Mouse (Mus musculus): ENCODE data around the gene Sertad2. TPM values are rescaled to one million over a fixed set of nuclear protein-coding genes. Genes with fewer than 3 reads are reported as not detected.

Sertad2 gene
- polyA plus RNA-seq, 1 experiment from 2014 or later = 35.2 TPM

- WGBS = 8% methylated on average over 18 of the region's 18 CpGs
- H3K4me2 ChIP-seq = peak overlapping the region; percentile 53
- no peaks in the 10 kb centered on the region; the same call in 1 of the 2 replicates for H3K36me3 ChIP-seq (ENCODE audit: poor library complexity, severe bottlenecking)
- no peaks in the 10 kb centered on the region for H3K9me3 ChIP-seq (replicated peaks)
- peak overlapping the region; percentile 98 for H3K27ac ChIP-seq
- ATAC-seq = peak; percentile 93
- no peaks in the 10 kb centered on the region for H3K27me3 ChIP-seq
- H3K4me3 ChIP-seq = peak overlapping the region; percentile 14
- H3K9ac ChIP-seq = peak overlapping the region; percentile 60
- H3K4me1 ChIP-seq = peaks cover 65% of the 10 kb centered on the region
These were observed 113.0 kb downstream of the Sertad2 start for GRCm38 (mm10) chr11:20655795-20656710.

- Histone ChIP-seq H3K9ac (peak overlapping the region; percentile 60), H3K9me3 (replicated peaks) (no peaks in the 10 kb centered on the region), H3K27ac (peak overlapping the region; percentile 98), H3K36me3 (ENCODE audit: poor library complexity, severe bottlenecking) (no peaks in the 10 kb centered on the region; the same call in 1 of the 2 replicates), H3K4me2 (peak overlapping the region; percentile 53), H3K27me3 (no peaks in the 10 kb centered on the region), H3K4me3 (peak overlapping the region; percentile 14), H3K4me1 (peaks cover 59% of the 10 kb centered on the region)
- 7% methylated on average over 10 of the region's 10 CpGs for WGBS
- peak; percentile 46 for ATAC-seq
These were observed 113.6 kb downstream of the Sertad2 start for GRCm38 (mm10) chr11:20656711-20657057.

- no peaks in the 10 kb centered on the region for H3K27me3 ChIP-seq
- no peaks in the 10 kb centered on the region for H3K36me3 ChIP-seq (ENCODE audit: poor library complexity, severe bottlenecking)
- H3K4me3 ChIP-seq = no peak overlapping the region
- H3K9me3 ChIP-seq (replicated peaks) = no peaks in the 10 kb centered on the region
- H3K4me1 ChIP-seq = peaks cover 59% of the 10 kb centered on the region
- WGBS = 58% methylated on average over 3 of the region's 3 CpGs
- H3K27ac ChIP-seq = peak overlapping the region; percentile 59
- no peak overlapping the region for H3K9ac ChIP-seq
- H3K4me2 ChIP-seq = no peak overlapping the region
- no peak for ATAC-seq
These were observed 116.0 kb downstream of the Sertad2 start for GRCm38 (mm10) chr11:20659094-20659493.

DNA sequence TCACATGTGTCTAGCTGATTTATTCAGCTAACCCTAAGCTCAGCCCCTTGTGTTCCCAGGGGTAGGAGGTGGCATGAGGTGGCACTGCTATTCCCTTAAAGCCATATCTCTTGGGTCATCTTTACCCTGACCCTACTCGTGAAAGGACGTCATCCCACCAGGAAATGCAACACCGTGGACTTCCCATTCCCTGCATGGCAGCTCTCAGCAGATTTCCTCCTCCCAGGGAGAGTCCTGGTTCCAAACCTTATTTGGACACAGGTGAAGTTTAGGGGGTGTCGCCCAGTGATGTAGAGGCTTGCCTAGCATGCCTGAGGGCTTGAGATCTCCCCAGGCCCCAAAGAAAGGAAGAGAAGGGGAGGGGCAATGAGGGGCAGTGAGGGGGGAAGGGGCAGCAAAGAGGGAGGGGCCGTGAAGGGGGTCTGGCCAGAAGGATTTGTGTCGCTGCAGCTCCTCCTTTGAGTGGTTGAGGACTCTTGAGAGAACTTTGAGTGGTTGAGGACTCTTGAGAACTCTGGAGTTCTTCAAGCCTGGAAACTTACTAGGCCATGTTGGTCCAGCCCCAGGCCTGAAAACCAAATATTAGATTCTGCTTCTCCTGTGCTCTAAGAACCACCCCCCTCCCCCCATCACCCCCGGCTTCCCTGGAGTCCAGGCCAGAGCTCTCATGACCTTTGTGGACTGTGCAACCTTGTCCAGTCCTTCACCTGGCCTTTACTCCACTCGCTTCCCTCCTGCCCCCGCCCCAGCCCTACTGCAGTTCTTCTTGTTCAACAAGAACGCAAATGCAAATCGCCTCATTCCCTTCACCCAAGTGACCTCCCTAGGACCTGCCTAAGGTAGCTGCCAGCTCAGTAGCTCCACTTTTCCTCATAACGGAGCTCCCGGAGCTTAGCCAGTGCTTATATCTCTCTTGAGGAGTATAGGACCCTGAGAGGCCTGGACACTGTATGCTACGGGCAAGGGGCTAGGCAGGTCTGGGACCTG lies 117.4 kb downstream of the Sertad2 start:
- ATAC-seq = no peak
- WGBS = 81% methylated on average over 14 of the region's 14 CpGs
- Histone ChIP-seq H3K27me3 (no peaks in the 10 kb centered on the region), H3K4me2 (no peak overlapping the region), H3K4me3 (no peak overlapping the region), H3K4me1 (peaks cover 58% of the 10 kb centered on the region), H3K9ac (no peak overlapping the region), H3K9me3 (replicated peaks) (no peaks in the 10 kb centered on the region), H3K36me3 (ENCODE audit: poor library complexity, severe bottlenecking) (no peaks in the 10 kb centered on the region), H3K27ac (no peak overlapping the region)

GRCm38 (mm10) chr11:20661652-20662051 lies 118.6 kb downstream of the Sertad2 start:
- Histone ChIP-seq H3K4me2 (no peak overlapping the region), H3K4me1 (peaks cover 48% of the 10 kb centered on the region), H3K4me3 (no peak overlapping the region), H3K9me3 (replicated peaks) (no peaks in the 10 kb centered on the region), H3K27ac (no peak overlapping the region), H3K36me3 (ENCODE audit: poor library complexity, severe bottlenecking) (no peaks in the 10 kb centered on the region), H3K9ac (no peak overlapping the region), H3K27me3 (no peaks in the 10 kb centered on the region)
- ATAC-seq = no peak
- WGBS = 45% methylated on average over 4 of the region's 4 CpGs

DNA sequence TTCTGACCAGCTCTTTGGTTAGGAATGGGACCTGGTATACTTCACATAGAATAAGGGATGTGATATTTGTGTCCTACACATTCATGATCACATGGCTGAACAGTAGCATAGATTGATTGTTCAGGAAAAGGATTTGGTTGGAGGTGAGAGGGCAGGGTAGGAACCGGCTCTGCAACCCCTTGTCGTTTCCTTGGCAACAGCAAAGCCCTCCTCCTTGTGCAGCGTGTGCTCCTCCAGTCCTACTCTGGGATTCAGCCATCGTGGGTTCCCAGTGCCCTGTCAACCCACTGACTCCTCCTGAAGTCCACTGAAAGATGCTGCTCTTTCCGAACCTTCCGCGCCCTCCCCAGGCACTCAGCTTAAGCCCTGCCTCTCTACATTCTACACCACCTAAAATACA lies 119.8 kb downstream of the Sertad2 start:
- ATAC-seq = no peak
- Histone ChIP-seq H3K9ac (no peak overlapping the region), H3K9me3 (replicated peaks) (no peaks in the 10 kb centered on the region), H3K4me3 (no peak overlapping the region), H3K27ac (peak overlapping the region; percentile 83; the same call in 1 of the 2 replicates), H3K27me3 (no peaks in the 10 kb centered on the region), H3K36me3 (ENCODE audit: poor library complexity, severe bottlenecking) (no peaks in the 10 kb centered on the region), H3K4me2 (no peak overlapping the region), H3K4me1 (peaks cover 40% of the 10 kb centered on the region)
- 51% methylated on average over 7 of the region's 7 CpGs for WGBS

- peak overlapping the region; percentile 83 for H3K27ac ChIP-seq
These were observed 120.6 kb downstream of the Sertad2 start for GRCm38 (mm10) chr11:20663580-20664198.

DNA sequence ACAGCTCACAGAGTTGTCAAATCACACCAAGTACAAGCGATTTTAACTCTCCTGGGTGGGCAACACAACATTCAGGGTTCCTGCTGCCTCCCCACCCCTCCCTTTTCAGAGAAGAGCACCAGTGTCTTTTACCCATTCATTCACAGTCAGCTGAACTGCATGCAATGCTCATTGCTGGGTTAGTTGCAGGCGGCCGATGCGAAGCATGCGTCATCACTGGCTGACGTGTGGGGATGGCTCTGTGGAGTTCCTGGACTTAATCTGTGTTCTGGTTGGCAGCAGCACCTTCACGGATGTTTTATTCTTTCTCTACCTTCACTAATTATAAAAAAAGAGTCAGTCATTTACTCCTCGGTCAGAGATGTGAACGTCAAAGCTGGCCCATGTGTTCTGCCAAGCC lies 121.8 kb downstream of the Sertad2 start:
- H3K4me1 ChIP-seq = peaks cover 27% of the 10 kb centered on the region
- H3K9me3 ChIP-seq (replicated peaks) = no peaks in the 10 kb centered on the region
- no peak overlapping the region for H3K4me3 ChIP-seq
- H3K9ac ChIP-seq = no peak overlapping the region
- WGBS = 34% methylated on average over 9 of the region's 9 CpGs
- H3K27ac ChIP-seq = peak overlapping the region; percentile 83; the same call in 1 of the 2 replicates
- H3K36me3 ChIP-seq (ENCODE audit: poor library complexity, severe bottlenecking) = no peaks in the 10 kb centered on the region
- H3K4me2 ChIP-seq = no peak overlapping the region
- ATAC-seq = no peak
- H3K27me3 ChIP-seq = no peaks in the 10 kb centered on the region

More at GRCm38 (mm10) chr11:20663580-20664198, 120.6 kb downstream of the Sertad2 start:
- H3K4me1 ChIP-seq = peaks cover 34% of the 10 kb centered on the region
- no peak overlapping the region for H3K4me2 ChIP-seq
- H3K9me3 ChIP-seq (replicated peaks) = no peaks in the 10 kb centered on the region
- H3K4me3 ChIP-seq = no peak overlapping the region
- WGBS = 4% methylated on average over 5 of the region's 5 CpGs
- H3K36me3 ChIP-seq (ENCODE audit: poor library complexity, severe bottlenecking) = no peaks in the 10 kb centered on the region
- peak; percentile 55 for ATAC-seq
- H3K9ac ChIP-seq = no peak overlapping the region
- H3K27me3 ChIP-seq = no peaks in the 10 kb centered on the region

- peak; percentile 22; the same call in 1 of the 2 replicates for ATAC-seq
- no peak overlapping the region for H3K27ac ChIP-seq
- H3K9ac ChIP-seq = no peak overlapping the region
- no peak overlapping the region for H3K4me3 ChIP-seq
- H3K4me1 ChIP-seq = no peaks in the 10 kb centered on the region
- WGBS = 58% methylated on average over 6 of the region's 6 CpGs
- no peaks in the 10 kb centered on the region for H3K27me3 ChIP-seq
- H3K36me3 ChIP-seq (ENCODE audit: poor library complexity, severe bottlenecking) = no peaks in the 10 kb centered on the region
- no peak overlapping the region for H3K4me2 ChIP-seq
- H3K9me3 ChIP-seq (replicated peaks) = no peaks in the 10 kb centered on the region
These were observed 128.8 kb downstream of the Sertad2 start for GRCm38 (mm10) chr11:20671789-20672392.

DNA sequence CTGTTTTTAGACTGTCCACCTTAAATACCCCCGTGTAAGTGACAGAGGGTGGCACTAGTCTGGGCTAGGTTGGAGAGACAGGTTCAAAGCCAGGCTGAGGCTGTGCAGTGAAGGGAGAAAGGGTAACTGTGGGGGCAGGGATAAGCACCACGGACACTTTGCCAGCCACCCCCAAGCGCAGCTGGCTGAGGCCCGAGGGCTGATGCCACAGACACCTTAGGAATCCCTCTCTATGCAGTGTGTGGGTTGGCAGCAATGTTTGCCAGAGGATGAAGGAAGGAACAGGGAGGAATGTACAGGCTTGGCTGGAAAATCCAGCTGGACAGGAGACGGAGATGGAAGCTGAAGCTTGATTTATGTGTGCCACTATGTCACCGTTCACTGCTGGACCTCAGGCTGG lies 129.5 kb downstream of the Sertad2 start:
- no peak overlapping the region for H3K4me2 ChIP-seq
- ATAC-seq = no peak
- H3K27ac ChIP-seq = no peak overlapping the region
- H3K9me3 ChIP-seq (replicated peaks) = no peaks in the 10 kb centered on the region
- WGBS = 87% methylated on average over 6 of the region's 6 CpGs
- H3K9ac ChIP-seq = no peak overlapping the region
- no peaks in the 10 kb centered on the region for H3K36me3 ChIP-seq (ENCODE audit: poor library complexity, severe bottlenecking)
- H3K27me3 ChIP-seq = no peaks in the 10 kb centered on the region
- no peaks in the 10 kb centered on the region for H3K4me1 ChIP-seq
- H3K4me3 ChIP-seq = no peak overlapping the region

DNA sequence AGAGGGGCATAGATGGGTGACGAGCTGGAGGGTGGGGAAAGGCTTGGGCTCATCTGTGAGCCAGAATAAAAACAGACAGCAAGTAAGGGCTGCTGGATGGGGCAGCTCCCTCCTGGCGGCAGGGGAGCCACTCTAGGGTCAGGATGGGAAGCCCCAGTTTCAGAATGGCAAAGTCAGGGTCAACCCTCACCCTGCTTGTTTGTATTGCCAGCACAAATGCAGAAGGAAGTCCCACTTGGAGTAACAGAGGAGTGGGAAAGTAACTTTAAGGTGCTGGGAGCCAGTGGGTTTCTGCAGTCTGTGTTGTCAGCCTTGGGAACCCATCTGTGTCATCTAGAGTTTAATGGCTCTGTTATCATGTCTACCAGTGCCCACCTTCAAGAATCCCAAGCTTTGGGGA lies 136.3 kb downstream of the Sertad2 start:
- H3K4me1 ChIP-seq = no peaks in the 10 kb centered on the region
- no peak overlapping the region for H3K4me3 ChIP-seq
- H3K27me3 ChIP-seq = no peaks in the 10 kb centered on the region
- WGBS = 74% methylated on average over 2 of the region's 2 CpGs
- no peak overlapping the region for H3K27ac ChIP-seq
- H3K9ac ChIP-seq = no peak overlapping the region
- H3K4me2 ChIP-seq = no peak overlapping the region
- H3K9me3 ChIP-seq (replicated peaks) = no peaks in the 10 kb centered on the region
- H3K36me3 ChIP-seq (ENCODE audit: poor library complexity, severe bottlenecking) = peaks cover under 1% of the 10 kb centered on the region; the same call in 1 of the 2 replicates
- ATAC-seq = no peak

Measured in forebrain, embryonic 13.5 days (tissue).